Mouse (Mus musculus) ES-Bruce4 (cell line): ENCODE measurements at regions not wholly inside any gene's neighbourhood (a gene's known extent, or its start where the extent isn't known, plus 50 kb on each side); places are given as distances from the start of the nearest gene placed in this dataset.

Experiments used
- CTCF ChIP-seq: IDR thresholded peaks from one replicate; pipeline ENCODE4 v1.8.1; 2011; ENCODE audit warnings: low read depth, low read length
- EP300 ChIP-seq: IDR thresholded peaks from 2 replicates; pipeline ENCODE4 v1.6.1; 2011; ENCODE audit warnings: low read depth, low read length; ENCODE audit not compliant: insufficient read depth
- POLR2A ChIP-seq: IDR thresholded peaks from one replicate; pipeline ENCODE4 v1.8.1; 2011; ENCODE audit warnings: low read length; ENCODE audit not compliant: insufficient read depth

GRCm38 (mm10) chr2:139286446-139286845 is 207.3 kb upstream of the Sptlc3 start:
- TF ChIP-seq POLR2A = no peak
- TF ChIP-seq CTCF = no peak
- TF ChIP-seq EP300 = no peak
